Mouse (Mus musculus) thymus, adult 2 months (tissue): ENCODE data around the gene Gstz1. TPM values are rescaled to one million over a fixed set of nuclear protein-coding genes. Genes with fewer than 3 reads are reported as not detected.

Source experiments
- DNase-seq: peaks from one replicate; pipeline ENCODE4 v3.0.0; 2021
- H3K27ac ChIP-seq: fragments of 200-500 bp; 2 replicates; pipeline ENCODE4 v1.5.1; 2012; ENCODE audit warnings: low read length, control low read depth; ENCODE audit not compliant: control insufficient read depth, insufficient read depth
- H3K27me3 ChIP-seq: fragments of 200-500 bp; 2 replicates; pipeline ENCODE4 v1.6.1; 2012; ENCODE audit warnings: mild to moderate bottlenecking, low read length, moderate library complexity, mixed read lengths; ENCODE audit not compliant: control insufficient read depth, insufficient read depth
- H3K36me3 ChIP-seq: fragments of 200-500 bp; 2 replicates; pipeline ENCODE4 v1.6.1; 2012; ENCODE audit warnings: mild to moderate bottlenecking, low read length, moderate library complexity; ENCODE audit not compliant: control insufficient read depth, insufficient read depth
- H3K4me1 ChIP-seq: fragments of 200-500 bp; replicated peaks from 2 replicates; pipeline ENCODE4 v1.6.1; 2012; ENCODE audit warnings: low read length; ENCODE audit not compliant: control insufficient read depth, insufficient read depth
- H3K4me3 ChIP-seq: fragments of 200-500 bp; 2 replicates; pipeline ENCODE4 v1.5.1; 2012; ENCODE audit warnings: mild to moderate bottlenecking, low read length, control low read depth, moderate library complexity; ENCODE audit not compliant: control insufficient read depth, insufficient read depth
- CTCF ChIP-seq: fragments of 200-500 bp; IDR thresholded peaks from 2 replicates; pipeline ENCODE4 v1.5.1; 2012; ENCODE audit warnings: mild to moderate bottlenecking, control low read depth, low read length, moderate library complexity, borderline replicate concordance; ENCODE audit not compliant: control insufficient read depth, poor library complexity, insufficient read depth; ENCODE audit errors: extremely low read depth
- POLR2A ChIP-seq: fragments of 200-500 bp; IDR thresholded peaks from 2 replicates; pipeline ENCODE4 v1.6.1; 2012; ENCODE audit warnings: mild to moderate bottlenecking, low read length, control low read depth, moderate library complexity; ENCODE audit not compliant: control insufficient read depth, poor library complexity, insufficient read depth; ENCODE audit errors: extremely low read depth
- WGBS: fragments of 180-500 bp; shearing (Covaris S2); methylation state at CpG from one replicate; pipeline ENCODE4 v1.1.7; 2018; 5-methylcytosine and 5-hydroxymethylcytosine counted together
- polyA plus RNA-seq: library from polyadenylated mRNA; depleted of rRNA; stranded (reverse); fragments of >200 nt; gene quantifications from 2 replicates; pipeline ENCODE4 v1.2.3, GENCODE M21; 2012

Gstz1 gene
- polyA plus RNA-seq, 1 experiment, result 46.9 TPM

GRCm38 (mm10) chr12:87121918-87122589 lies 24.9 kb upstream of the Gstz1 start:
- Histone ChIP-seq H3K27ac (no peak overlapping the region), H3K36me3 (no peaks in the 10 kb centered on the region), H3K27me3 (no peaks in the 10 kb centered on the region), H3K4me3 (no peak overlapping the region), H3K4me1 (no peaks in the 10 kb centered on the region)
- DNase-seq, result no peak
- 97% methylated on average over 4 of the region's 4 CpGs for WGBS
- TF ChIP-seq POLR2A, result no peak
- no peak for TF ChIP-seq CTCF

DNA sequence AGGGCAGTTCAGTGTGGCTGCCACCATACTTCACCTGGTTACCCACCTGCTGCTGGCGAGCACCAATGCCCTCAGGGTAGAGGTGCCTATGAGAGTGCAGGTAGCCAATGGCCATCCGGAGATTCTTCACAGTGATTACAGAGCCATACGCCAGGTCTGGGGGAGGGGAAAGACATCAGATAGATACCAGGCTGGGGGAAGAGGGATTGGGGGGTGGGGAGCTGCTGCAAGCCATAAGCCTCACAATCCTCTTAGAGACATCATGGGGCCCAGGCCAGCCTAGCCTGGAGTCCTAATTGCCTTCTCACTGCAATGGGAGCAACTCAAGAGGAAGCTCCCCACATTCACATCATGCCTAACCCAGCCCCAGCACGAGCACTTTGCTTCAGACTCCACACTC lies 19.7 kb upstream of the Gstz1 start:
- DNase-seq, result no peak
- H3K27ac ChIP-seq, result no peak overlapping the region
- H3K36me3 ChIP-seq, result no peaks in the 10 kb centered on the region
- no peaks in the 10 kb centered on the region for H3K27me3 ChIP-seq
- TF ChIP-seq POLR2A, result no peak
- no peaks in the 10 kb centered on the region for H3K4me1 ChIP-seq
- WGBS, result 96% methylated on average over 4 of the region's 4 CpGs
- H3K4me3 ChIP-seq, result no peak overlapping the region

- Histone ChIP-seq H3K4me3 (no peak overlapping the region), H3K27me3 (no peaks in the 10 kb centered on the region), H3K4me1 (no peaks in the 10 kb centered on the region), H3K36me3 (no peaks in the 10 kb centered on the region), H3K27ac (no peak overlapping the region)
- WGBS, result 89% methylated on average over 4 of the region's 4 CpGs
- TF ChIP-seq POLR2A (no peak), CTCF (no peak)
- no peak for DNase-seq
Measured at GRCm38 (mm10) chr12:87130224-87130623, 16.7 kb upstream of the Gstz1 start.

GRCm38 (mm10) chr12:87131181-87131580 lies 15.8 kb upstream of the Gstz1 start:
- H3K27me3 ChIP-seq, result no peaks in the 10 kb centered on the region
- H3K27ac ChIP-seq, result no peak overlapping the region
- 90% methylated on average over 2 of the region's 2 CpGs for WGBS
- TF ChIP-seq POLR2A, result no peak
- no peak for TF ChIP-seq CTCF
- no peak overlapping the region for H3K4me3 ChIP-seq
- H3K36me3 ChIP-seq, result no peaks in the 10 kb centered on the region
- no peak for DNase-seq
- no peaks in the 10 kb centered on the region for H3K4me1 ChIP-seq

DNA sequence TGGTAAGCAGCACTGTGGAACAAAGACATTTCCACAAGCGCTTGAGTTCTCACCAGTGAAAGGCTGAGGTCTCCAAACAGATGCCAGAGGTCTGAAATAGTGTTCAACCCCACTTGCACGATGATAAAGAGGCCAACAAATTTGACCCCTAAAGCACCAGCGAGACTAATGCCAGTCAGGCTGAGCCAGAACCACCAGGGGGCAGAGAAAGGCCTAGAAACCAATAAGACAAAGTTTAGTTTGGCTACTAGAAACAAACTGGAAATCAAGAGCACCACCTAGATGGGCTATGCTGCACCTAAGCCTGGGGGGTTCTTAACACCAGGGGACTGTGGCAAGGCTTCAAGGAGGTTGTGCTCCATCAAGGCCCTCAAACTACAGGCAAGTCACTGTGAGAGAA lies 15.3 kb upstream of the Gstz1 start:
- H3K4me1 ChIP-seq, result no peaks in the 10 kb centered on the region
- no peaks in the 10 kb centered on the region for H3K27me3 ChIP-seq
- H3K27ac ChIP-seq, result no peak overlapping the region
- TF ChIP-seq CTCF (no peak), POLR2A (no peak)
- WGBS, result 76% methylated on average over 3 of the region's 3 CpGs
- DNase-seq, result peak; percentile 41
- H3K4me3 ChIP-seq, result no peak overlapping the region
- H3K36me3 ChIP-seq, result no peaks in the 10 kb centered on the region

- no peak for TF ChIP-seq POLR2A
- TF ChIP-seq CTCF, result no peak
- 92% methylated on average over 6 of the region's 6 CpGs for WGBS
Measured at GRCm38 (mm10) chr12:87132210-87132609, 14.8 kb upstream of the Gstz1 start.

DNA sequence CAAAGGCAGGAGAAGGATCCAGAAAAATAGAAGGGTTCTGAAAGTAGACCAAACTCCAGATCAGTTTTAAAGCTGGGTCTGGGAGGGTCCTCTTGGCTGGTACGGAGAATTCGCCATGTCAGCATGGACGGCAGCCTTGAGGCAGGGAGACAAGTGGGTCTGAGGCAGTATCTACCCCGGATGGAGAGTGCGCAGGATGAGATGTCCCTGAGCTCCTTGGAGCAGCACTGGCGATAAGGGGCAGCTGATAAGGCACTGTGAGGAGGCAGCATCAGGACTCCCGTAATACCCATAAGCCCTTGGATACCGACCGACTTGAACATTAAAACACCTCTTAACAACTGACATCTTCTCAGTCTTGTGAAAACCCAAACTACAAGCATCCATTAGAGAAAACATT lies 14.2 kb upstream of the Gstz1 start:
- H3K4me3 ChIP-seq, result no peak overlapping the region
- DNase-seq, result no peak
- H3K36me3 ChIP-seq, result no peaks in the 10 kb centered on the region
- H3K4me1 ChIP-seq, result no peaks in the 10 kb centered on the region
- no peak overlapping the region for H3K27ac ChIP-seq
- WGBS, result 98% methylated on average over 9 of the region's 9 CpGs
- TF ChIP-seq CTCF (no peak), POLR2A (no peak)
- H3K27me3 ChIP-seq, result no peaks in the 10 kb centered on the region

More at GRCm38 (mm10) chr12:87132210-87132609, 14.8 kb upstream of the Gstz1 start:
- no peak for DNase-seq
- H3K4me3 ChIP-seq, result no peak overlapping the region
- H3K27me3 ChIP-seq, result no peaks in the 10 kb centered on the region
- H3K36me3 ChIP-seq, result no peaks in the 10 kb centered on the region
- H3K27ac ChIP-seq, result no peak overlapping the region
- H3K4me1 ChIP-seq, result no peaks in the 10 kb centered on the region
